Comparison of ENCODE assay signal across 13 mouse cellular contexts in the genomic region with DNA sequence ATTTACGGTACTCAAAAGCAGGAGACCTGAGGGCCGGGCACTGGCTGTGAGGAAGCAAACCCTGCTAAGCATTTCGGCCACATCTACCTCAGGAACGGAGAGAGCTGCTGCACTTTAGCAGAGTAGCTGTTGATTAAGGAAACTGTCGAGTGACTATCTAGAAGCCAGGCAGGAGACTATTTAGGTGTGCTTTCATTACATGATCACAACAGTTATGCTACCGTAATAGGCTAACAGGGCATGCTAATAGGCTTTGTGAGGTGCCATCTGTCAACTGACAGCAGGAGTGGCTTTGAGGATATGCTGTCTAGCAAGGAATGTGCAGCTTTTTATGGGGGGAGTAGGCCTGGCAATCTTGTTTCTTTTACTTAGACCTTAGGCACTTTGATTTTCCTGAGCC. TPM values are rescaled to one million over a fixed set of nuclear protein-coding genes. Genes with fewer than 3 reads are reported as not detected.
A peak's percentile ranks its signal among the peaks of the same experiment; 100 is the strongest.
DNase-seq lines count a peak whose midpoint lies in the region; ATAC-seq lines count a peak whose summit lies in the region.
"Had no signal": no experiment of that assay in that cellular context is flagged by ENCODE, and none has a peak within 500 bp of the region (broad histone marks: within the 10 kb centered on the region; RNA-seq: fewer than 3 reads in every experiment).

No protein-coding gene starts in this region.

- no peaks in the 10 kb centered on the region for H3K27me3 ChIP-seq in hindbrain, embryonic 14.5 days (ENCODE audit: control insufficient read depth, insufficient read depth, low read length)
- H3K27me3 ChIP-seq in hindbrain, embryonic 11.5 days (ENCODE audit: control insufficient read depth, insufficient read depth, low read length), result no peaks in the 10 kb centered on the region
- H3K27me3 ChIP-seq in hindbrain, embryonic 16.5 days (replicated peaks; ENCODE audit: control insufficient read depth, insufficient read depth, low read length), result no peaks in the 10 kb centered on the region
- H3K27me3 ChIP-seq in intestine, embryonic 15.5 days (replicated peaks), result no peaks in the 10 kb centered on the region
- H3K27me3 ChIP-seq: liver, embryonic 15.5 days had no signal

- no peak overlapping the region for H3K27ac ChIP-seq in hindbrain, embryonic 14.5 days
- H3K27ac ChIP-seq in hindbrain, embryonic 11.5 days (ENCODE audit: low read depth, low read length), result no peak overlapping the region
- no peak overlapping the region for H3K27ac ChIP-seq in hindbrain, embryonic 16.5 days (ENCODE audit: low read depth, low read length)
- no peak overlapping the region for H3K27ac ChIP-seq in intestine, embryonic 15.5 days
- H3K27ac ChIP-seq: limb, embryonic 10.5 days; liver, embryonic 15.5 days had no signal

- intact Hi-C loops in left cerebral cortex, postnatal 4 days (cut with DNase I), result no loop called here

- H3K9me3 ChIP-seq in hindbrain, embryonic 14.5 days (ENCODE audit: control insufficient read depth, low read length), result no peaks in the 10 kb centered on the region
- no peaks in the 10 kb centered on the region for H3K9me3 ChIP-seq in hindbrain, embryonic 11.5 days (ENCODE audit: control insufficient read depth, low read length)
- no peaks in the 10 kb centered on the region for H3K9me3 ChIP-seq in hindbrain, embryonic 16.5 days (ENCODE audit: control insufficient read depth, low read length)
- H3K9me3 ChIP-seq in intestine, embryonic 15.5 days, result no peaks in the 10 kb centered on the region
- H3K9me3 ChIP-seq: limb, embryonic 10.5 days; liver, embryonic 15.5 days had no signal

- peak; percentile 16 for DNase-seq in cerebellum, adult 8-10 months
- DNase-seq in cerebellum, adult 11-12 months, result no peak
- DNase-seq in hindbrain, embryonic 14.5 days (ENCODE audit: low spot score), result no peak
- no peak for DNase-seq in hindbrain, embryonic 11.5 days (ENCODE audit: low spot score)
- DNase-seq in retina, postnatal 1 day, result peak; percentile 87
- no peak for DNase-seq in left cerebral cortex, postnatal 4 days
- DNase-seq: adrenal gland, postnatal 14 days; lung, postnatal 4 days; thymus, adult 18-20 months had no signal

- H3K4me1 ChIP-seq in hindbrain, embryonic 14.5 days (replicated peaks; ENCODE audit: control insufficient read depth, insufficient read depth, low read length), result no peaks in the 10 kb centered on the region
- H3K4me1 ChIP-seq in hindbrain, embryonic 11.5 days (replicated peaks; ENCODE audit: control insufficient read depth, insufficient read depth, low read length), result no peaks in the 10 kb centered on the region
- H3K4me1 ChIP-seq in hindbrain, embryonic 16.5 days (ENCODE audit: control insufficient read depth, insufficient read depth, low read depth, low read length), result no peaks in the 10 kb centered on the region; the same call in none of the 2 replicates
- H3K4me1 ChIP-seq in intestine, embryonic 15.5 days (replicated peaks), result no peaks in the 10 kb centered on the region
- H3K4me1 ChIP-seq: limb, embryonic 10.5 days; liver, embryonic 15.5 days had no signal

- no peak overlapping the region for H3K4me2 ChIP-seq in hindbrain, embryonic 14.5 days (replicated peaks)
- H3K4me2 ChIP-seq in hindbrain, embryonic 11.5 days (replicated peaks; ENCODE audit: low read depth, low read length), result no peak overlapping the region
- no peak overlapping the region for H3K4me2 ChIP-seq in hindbrain, embryonic 16.5 days (ENCODE audit: low read length)
- H3K4me2 ChIP-seq in intestine, embryonic 15.5 days (replicated peaks), result no peak overlapping the region
- H3K4me2 ChIP-seq: liver, embryonic 15.5 days had no signal

- H3K4me3 ChIP-seq in hindbrain, embryonic 14.5 days (replicated peaks; ENCODE audit: low read length), result no peak overlapping the region
- H3K4me3 ChIP-seq in hindbrain, embryonic 11.5 days (ENCODE audit: low read depth, low read length), result no peak overlapping the region
- H3K4me3 ChIP-seq in hindbrain, embryonic 16.5 days (ENCODE audit: low read length), result no peak overlapping the region
- no peak overlapping the region for H3K4me3 ChIP-seq in intestine, embryonic 15.5 days (replicated peaks)
- H3K4me3 ChIP-seq: limb, embryonic 10.5 days; liver, embryonic 15.5 days had no signal

- H3K36me3 ChIP-seq in hindbrain, embryonic 14.5 days (replicated peaks; ENCODE audit: control insufficient read depth, insufficient read depth), result peaks cover 27% of the 10 kb centered on the region
- 0 out of 2 replicates have a peak, but pooled peaks cover 2% of the 10 kb centered on the region for H3K36me3 ChIP-seq in hindbrain, embryonic 11.5 days (ENCODE audit: control insufficient read depth, insufficient read depth, low read length)
- peaks cover 13% of the 10 kb centered on the region; the same call in 1 of the 2 replicates for H3K36me3 ChIP-seq in hindbrain, embryonic 16.5 days (ENCODE audit: control insufficient read depth, insufficient read depth, low read length)
- no peaks in the 10 kb centered on the region for H3K36me3 ChIP-seq in intestine, embryonic 15.5 days

- WGBS in hindbrain, embryonic 14.5 days, result 41% methylated on average over 6 of the region's 6 CpGs
- 54% methylated on average over 6 of the region's 6 CpGs for WGBS in hindbrain, embryonic 11.5 days
- 48% methylated on average over 6 of the region's 6 CpGs for WGBS in hindbrain, embryonic 16.5 days
- WGBS in intestine, embryonic 15.5 days, result 39% methylated on average over 6 of the region's 6 CpGs

- peak; percentile 49; the same call in 1 of the 2 replicates for ATAC-seq in hindbrain, embryonic 14.5 days (ENCODE audit: low FRiP score)
- ATAC-seq in hindbrain, embryonic 11.5 days (ENCODE audit: low FRiP score), result no peak
- peak; percentile 60; the same call in 1 of the 2 replicates for ATAC-seq in hindbrain, embryonic 16.5 days
- ATAC-seq in intestine, embryonic 15.5 days, result no peak

- H3K9ac ChIP-seq in hindbrain, embryonic 14.5 days, result no peak overlapping the region
- H3K9ac ChIP-seq in hindbrain, embryonic 11.5 days (ENCODE audit: low read depth, low read length), result no peak overlapping the region
- no peak overlapping the region for H3K9ac ChIP-seq in hindbrain, embryonic 16.5 days (ENCODE audit: low read depth, low read length)
- H3K9ac ChIP-seq in intestine, embryonic 15.5 days, result no peak overlapping the region
- H3K9ac ChIP-seq: liver, embryonic 15.5 days had no signal

RNA-seq across cellular contexts. Expression of a gene that starts 13.7 kb away (rescaled TPM):
- 13.1 and 14.1 TPM in 2 replicates for polyA plus RNA-seq in hindbrain, embryonic 14.5 days (2014; fragmentation: Nextera tagmentation; extraction: Ambion mirVana)
- polyA plus RNA-seq in hindbrain, embryonic 11.5 days (2014; fragmentation: Nextera tagmentation; extraction: Ambion mirVana), result 21.2 and 23.9 TPM in 2 replicates
- polyA plus RNA-seq in hindbrain, embryonic 16.5 days (2015; fragmentation: Nextera tagmentation; extraction: Ambion mirVana), result 5.2 and 8.7 TPM in 2 replicates
- 21.9 and 26.6 TPM in 2 replicates for polyA plus RNA-seq in intestine, embryonic 15.5 days (2015; fragmentation: Nextera tagmentation; extraction: Ambion mirVana)
- total RNA-seq in left cerebral cortex, postnatal 4 days (2021), result 1 to 10 TPM; 3.5 to 3.9 TPM

RNA-seq across cellular contexts. Expression of a gene that starts 47.4 kb away (rescaled TPM):
- polyA plus RNA-seq in hindbrain, embryonic 14.5 days (2014; fragmentation: Nextera tagmentation; extraction: Ambion mirVana), result 65.3 and 66.4 TPM in 2 replicates
- polyA plus RNA-seq in hindbrain, embryonic 11.5 days (2014; fragmentation: Nextera tagmentation; extraction: Ambion mirVana), result 77.3 and 81.2 TPM in 2 replicates
- polyA plus RNA-seq in hindbrain, embryonic 16.5 days (2015; fragmentation: Nextera tagmentation; extraction: Ambion mirVana), result 51.2 and 55.5 TPM in 2 replicates
- 32.2 and 32.9 TPM in 2 replicates for polyA plus RNA-seq in intestine, embryonic 15.5 days (2015; fragmentation: Nextera tagmentation; extraction: Ambion mirVana)
- 10 to 100 TPM; 52.7 to 58.7 TPM for total RNA-seq in left cerebral cortex, postnatal 4 days (2021)

Comparison
In these comparisons a context has a peak if more than half of its experiments do, and no peak if none do; other contexts are left out.
1. DNase-seq: peak in cerebellum, adult 8-10 months (single experiment) and retina, postnatal 1 day (single experiment); none in cerebellum, adult 11-12 months (single experiment), hindbrain, embryonic 14.5 days (single experiment), hindbrain, embryonic 11.5 days (single experiment) and left cerebral cortex, postnatal 4 days (single experiment).
2. ATAC-seq: peak in hindbrain, embryonic 14.5 days (single experiment) and hindbrain, embryonic 16.5 days (single experiment); none in hindbrain, embryonic 11.5 days (single experiment) and intestine, embryonic 15.5 days (single experiment).